Mouse (Mus musculus) right cerebral cortex, postnatal 36 days (tissue): ENCODE data around the gene Mettl21c.
"Not testable (repeated sequence)": the region's sequence is repeated elsewhere in the genome, so short reads cannot be mapped to it uniquely, and the experiment has no call there.

ENCODE experiments used
- DNase-seq, 2 experiments: peaks; one replicate each; pipeline ENCODE4 v3.0.0; 2022; ENCODE audit warnings: low spot score in 2 of 2, mixed read lengths in 1 of 2

Gene Mettl21c

GRCm38 (mm10) chr1:44019934-44020333 lies at the start of gene Mettl21c:
Mettl21c (minus strand) TSS chr1:44020034.
- DNase-seq = no peak

GRCm38 (mm10) chr1:44064625-44065024 lies 44.8 kb upstream of the Mettl21c start:
- DNase-seq = peak; percentile 26 to 34

- DNase-seq = no peak
Observed at GRCm38 (mm10) chr1:44063439-44063838, 43.6 kb upstream of the Mettl21c start.

- no peak for DNase-seq
Observed at GRCm38 (mm10) chr1:44061836-44062235, 42.0 kb upstream of the Mettl21c start, which contains the start of gene Gm8251. Gm8251 (minus strand) TSS chr1:44061936.

GRCm38 (mm10) chr1:44057805-44058204 lies 38.0 kb upstream of the Mettl21c start:
- no peak for DNase-seq

- no peak for DNase-seq
Observed at GRCm38 (mm10) chr1:44046556-44046955, 26.7 kb upstream of the Mettl21c start.

GRCm38 (mm10) chr1:44045689-44046088 lies 25.9 kb upstream of the Mettl21c start:
- not testable (repeated sequence) for DNase-seq

- DNase-seq = no peak
Observed at GRCm38 (mm10) chr1:44042555-44042915, 22.7 kb upstream of the Mettl21c start.

- peak; percentile 7 to 8 for DNase-seq
Observed at GRCm38 (mm10) chr1:44041797-44042554, 22.1 kb upstream of the Mettl21c start.

GRCm38 (mm10) chr1:44032948-44033347 lies 13.1 kb upstream of the Mettl21c start:
- no peak for DNase-seq

GRCm38 (mm10) chr1:44032213-44032612 lies 12.4 kb upstream of the Mettl21c start:
- DNase-seq = no peak

- DNase-seq = no peak
Observed at GRCm38 (mm10) chr1:44027651-44028050, 7.8 kb upstream of the Mettl21c start.

- DNase-seq = no peak
Observed at GRCm38 (mm10) chr1:44022656-44023055, 2.8 kb upstream of the Mettl21c start.

- DNase-seq = no peak
Observed at GRCm38 (mm10) chr1:44015556-44015955, 4.3 kb downstream of the Mettl21c start.

- DNase-seq = no peak
Observed at GRCm38 (mm10) chr1:44004513-44004912, 15.3 kb downstream of the Mettl21c start.

GRCm38 (mm10) chr1:43996914-43997589 lies 22.8 kb downstream of the Mettl21c start:
- DNase-seq = no peak

- DNase-seq = no peak
Observed at GRCm38 (mm10) chr1:43971089-43971488, 48.7 kb downstream of the Mettl21c start.

GRCm38 (mm10) chr1:43969361-43969760 lies 50.5 kb downstream of the Mettl21c start:
- DNase-seq = no peak

GRCm38 (mm10) chr1:43966756-43967155 lies 53.1 kb downstream of the Mettl21c start:
- no peak for DNase-seq

GRCm38 (mm10) chr1:43964381-43964780 lies 55.5 kb downstream of the Mettl21c start:
- no peak for DNase-seq
